Mouse (Mus musculus): Measurements from ENCODE around the gene Ahcyl2. TPM values are rescaled to one million over a fixed set of nuclear protein-coding genes. Genes with fewer than 3 reads are reported as not detected.

Gene Ahcyl2
- 19.4 and 20.8 TPM in 2 replicates for polyA plus RNA-seq (2015; fragmentation: Nextera tagmentation; extraction: Ambion mirVana)

DNA sequence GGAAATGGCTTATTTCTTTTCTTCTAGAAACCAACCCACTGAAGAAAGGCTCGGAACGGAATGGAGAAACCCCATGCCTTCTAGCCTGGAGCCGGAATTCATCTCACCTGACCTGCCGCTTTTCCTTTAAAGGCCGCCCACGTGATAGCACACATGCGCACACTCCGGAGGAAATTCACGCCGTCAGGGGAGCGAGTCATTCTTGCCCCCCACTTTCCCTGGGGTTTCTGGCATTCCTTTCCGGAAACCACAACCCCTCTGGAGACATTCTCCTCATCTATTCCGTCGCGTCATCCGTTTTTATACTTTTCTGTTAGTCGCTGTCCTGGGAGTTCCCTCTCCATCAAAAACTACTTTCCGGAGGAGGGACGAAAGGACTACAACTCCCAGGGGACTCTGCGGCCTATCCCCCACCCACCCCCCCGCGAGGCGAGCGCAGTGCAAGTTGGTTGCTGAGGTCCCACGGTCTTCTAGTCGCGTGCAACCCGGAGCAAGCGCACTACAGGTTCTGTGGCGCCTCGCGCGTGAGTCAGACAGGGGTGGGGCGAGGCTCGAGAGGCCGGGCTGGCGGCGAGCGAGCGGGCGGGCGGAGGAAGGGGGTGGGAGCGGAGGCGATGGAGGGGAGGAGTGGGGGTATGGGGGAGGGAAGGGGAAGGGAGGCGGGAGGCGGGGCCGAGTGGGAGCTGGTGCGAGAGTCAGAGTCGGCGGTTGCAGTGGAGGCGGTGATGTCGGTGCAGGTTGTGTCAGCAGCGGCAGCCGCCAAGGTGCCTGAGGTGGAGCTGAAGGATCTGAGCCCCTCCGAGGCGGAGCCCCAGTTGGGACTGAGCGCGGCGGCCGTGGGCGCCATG lies at the start of gene Ahcyl2:
TSS of gene Ahcyl2 (plus strand) at position 199 of the 848 bp plus-strand sequence.
- no peaks in the 10 kb centered on the region for H3K9me3 ChIP-seq (replicated peaks)
- peak; percentile 99 for ATAC-seq (ENCODE audit: low FRiP score)
- peak within 1 kb of the TSS; percentile 83 for H3K9ac ChIP-seq (replicated peaks)
- H3K27me3 ChIP-seq (replicated peaks): no peaks in the 10 kb centered on the region
- H3K27ac ChIP-seq (replicated peaks): peak within 1 kb of the TSS; percentile 95
- H3K4me2 ChIP-seq: peak within 1 kb of the TSS; percentile 58
- H3K4me1 ChIP-seq: peaks cover 18% of the 10 kb centered on the region
- WGBS: under 1% methylated on average over 57 of the region's 61 CpGs
- no peaks in the 10 kb centered on the region for H3K36me3 ChIP-seq
- peak within 1 kb of the TSS; percentile 88 for H3K4me3 ChIP-seq (replicated peaks)

DNA sequence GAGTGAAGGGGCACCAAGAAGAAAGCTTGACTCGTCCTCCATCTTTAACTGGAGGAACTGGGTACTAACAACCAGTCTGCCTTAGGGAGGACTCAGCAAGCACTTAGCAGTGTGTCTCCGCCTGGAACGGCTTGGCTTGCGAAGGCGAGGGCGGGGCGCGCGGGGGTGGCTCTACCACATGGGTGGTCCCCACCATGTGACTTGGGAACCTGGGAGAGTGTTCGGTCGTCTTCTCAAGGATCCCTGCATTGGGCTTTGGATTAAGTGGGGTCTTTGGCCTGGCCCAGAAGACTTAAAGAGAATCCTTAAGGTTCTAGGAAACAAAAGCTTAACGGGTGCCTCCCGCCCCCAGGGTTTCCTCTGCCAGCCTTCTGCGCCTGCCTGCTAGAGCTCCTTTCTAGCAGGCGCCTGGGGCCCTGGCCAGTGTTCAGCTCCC lies 48.9 kb upstream of the Ahcyl2 start:
- H3K27me3 ChIP-seq (replicated peaks): peaks cover 3% of the 10 kb centered on the region; the same call in 1 of the 2 replicates
- H3K4me3 ChIP-seq (replicated peaks): peak overlapping the region; percentile 29
- peak; percentile 53; the same call in 1 of the 2 replicates for ATAC-seq (ENCODE audit: low FRiP score)
- H3K27ac ChIP-seq (replicated peaks): peak overlapping the region; percentile 69
- H3K9me3 ChIP-seq (replicated peaks): no peaks in the 10 kb centered on the region
- WGBS: 1% methylated on average over 15 of the region's 15 CpGs
- H3K4me2 ChIP-seq: peak overlapping the region; percentile 58
- peaks cover 29% of the 10 kb centered on the region for H3K4me1 ChIP-seq
- H3K9ac ChIP-seq (replicated peaks): no peak overlapping the region
- no peaks in the 10 kb centered on the region for H3K36me3 ChIP-seq

DNA sequence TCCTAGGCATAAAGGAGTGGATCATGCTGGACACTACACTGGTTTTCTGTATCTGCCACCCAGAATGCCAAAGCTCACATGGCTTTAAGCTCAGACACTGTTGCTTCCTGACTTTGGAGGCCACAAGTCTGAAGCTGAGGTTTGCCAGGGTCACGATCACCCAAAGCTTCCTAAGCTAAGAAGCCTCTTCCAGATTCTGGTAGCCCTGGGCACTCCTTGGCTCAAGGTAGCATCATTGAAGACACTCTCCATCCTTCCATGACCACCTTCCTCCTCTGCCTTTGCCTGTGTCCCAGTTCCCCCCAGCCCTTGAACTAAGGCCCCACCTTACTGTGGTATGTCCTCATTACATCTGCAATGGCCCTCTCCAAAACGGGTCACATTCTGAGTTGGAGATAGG lies 45.9 kb upstream of the Ahcyl2 start:
- no peak for ATAC-seq (ENCODE audit: low FRiP score)
- 80% methylated on average over 2 of the region's 2 CpGs for WGBS
- no peak overlapping the region for H3K4me2 ChIP-seq
- no peak overlapping the region for H3K4me3 ChIP-seq (replicated peaks)
- H3K4me1 ChIP-seq: peaks cover 27% of the 10 kb centered on the region
- no peaks in the 10 kb centered on the region for H3K9me3 ChIP-seq (replicated peaks)
- peaks cover 3% of the 10 kb centered on the region; the same call in 1 of the 2 replicates for H3K27me3 ChIP-seq (replicated peaks)
- no peak overlapping the region for H3K27ac ChIP-seq (replicated peaks)
- no peak overlapping the region for H3K9ac ChIP-seq (replicated peaks)
- H3K36me3 ChIP-seq: no peaks in the 10 kb centered on the region

DNA sequence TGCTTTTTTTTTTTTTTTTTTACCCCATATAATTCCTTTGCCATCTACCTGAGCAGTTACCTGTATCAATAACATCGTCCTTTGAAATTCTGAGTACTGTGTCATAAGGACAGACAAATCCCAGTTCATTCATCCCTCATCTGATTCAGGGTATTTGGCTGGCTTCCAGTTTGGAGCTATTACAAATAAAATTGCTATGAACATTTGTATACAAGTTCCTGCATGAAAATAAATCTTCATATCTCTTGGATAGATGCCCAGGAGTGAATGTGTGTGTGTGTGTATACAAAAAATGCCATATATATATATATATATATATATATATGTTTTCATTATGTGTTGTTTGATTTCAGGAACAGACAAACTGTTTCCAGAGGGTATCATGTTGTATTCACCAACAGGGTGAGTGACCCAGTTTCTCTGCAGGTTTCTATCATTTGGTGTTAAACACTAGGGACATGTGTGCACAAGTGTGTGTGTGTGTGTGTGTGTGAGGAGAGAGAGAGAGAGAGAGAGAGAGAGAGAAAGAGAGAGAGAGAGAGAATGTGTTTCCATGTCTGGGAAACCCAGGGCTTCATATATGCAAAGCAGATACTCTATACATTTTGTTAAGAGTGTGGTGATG lies 41.1 kb upstream of the Ahcyl2 start:
- H3K36me3 ChIP-seq: no peaks in the 10 kb centered on the region
- no peak overlapping the region for H3K9ac ChIP-seq (replicated peaks)
- H3K9me3 ChIP-seq (replicated peaks): no peaks in the 10 kb centered on the region
- ATAC-seq (ENCODE audit: low FRiP score): no peak
- no peaks in the 10 kb centered on the region for H3K27me3 ChIP-seq (replicated peaks)
- H3K4me2 ChIP-seq: no peak overlapping the region
- no peak overlapping the region for H3K4me3 ChIP-seq (replicated peaks)
- no peak overlapping the region for H3K27ac ChIP-seq (replicated peaks)
- H3K4me1 ChIP-seq: no peaks in the 10 kb centered on the region
- WGBS: 51% methylated on average over 1 of the region's 1 CpGs

DNA sequence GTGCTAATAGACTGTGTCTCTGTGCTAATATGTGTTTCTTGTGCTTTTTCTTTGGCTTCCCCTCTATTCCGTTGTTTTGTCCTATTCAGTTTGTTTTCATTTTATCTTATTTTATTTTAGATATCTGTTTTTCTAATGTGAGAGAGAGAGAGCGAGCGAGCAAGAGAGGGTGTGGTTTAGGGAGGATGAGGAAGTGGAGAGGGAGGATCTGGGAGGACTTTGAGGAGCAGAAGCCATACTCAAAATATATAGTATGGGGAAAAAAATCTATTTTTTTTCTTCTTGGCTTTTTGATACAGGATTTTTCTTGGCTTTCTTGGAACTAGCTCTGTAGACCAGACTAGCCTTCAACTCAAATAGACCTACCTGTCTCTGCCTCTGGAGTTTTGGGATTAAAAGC lies 39.8 kb upstream of the Ahcyl2 start:
- 90% methylated on average over 3 of the region's 3 CpGs for WGBS
- ATAC-seq (ENCODE audit: low FRiP score): no peak

DNA sequence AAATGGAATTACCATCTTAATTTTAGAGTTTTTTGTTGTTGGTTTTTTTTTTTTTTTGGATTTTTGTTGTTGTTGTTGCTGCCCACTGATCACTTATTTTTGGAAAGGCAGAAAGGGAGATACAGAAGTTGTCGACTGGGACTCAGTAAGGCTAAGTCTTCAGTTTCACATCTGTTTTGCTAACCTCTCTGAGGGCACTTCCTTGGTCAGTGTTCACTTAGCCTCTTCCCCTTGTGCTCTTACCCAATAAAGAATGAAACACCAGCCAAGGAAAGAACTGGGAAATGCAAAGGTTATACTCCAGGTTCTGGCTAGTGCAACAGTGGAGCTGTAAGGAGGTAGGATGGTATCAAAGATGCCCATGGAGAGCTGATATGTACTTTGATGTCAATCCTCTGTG lies 38.3 kb upstream of the Ahcyl2 start:
- Histone ChIP-seq H3K4me2 (no peak overlapping the region), H3K27ac (replicated peaks) (no peak overlapping the region), H3K27me3 (replicated peaks) (no peaks in the 10 kb centered on the region), H3K4me1 (no peaks in the 10 kb centered on the region), H3K9me3 (replicated peaks) (no peaks in the 10 kb centered on the region), H3K9ac (replicated peaks) (no peak overlapping the region), H3K4me3 (replicated peaks) (no peak overlapping the region), H3K36me3 (no peaks in the 10 kb centered on the region)
- no peak for ATAC-seq (ENCODE audit: low FRiP score)
- 78% methylated on average over 1 of the region's 1 CpGs for WGBS

More for the DNA sequence above, 39.8 kb upstream of the Ahcyl2 start:
- H3K9me3 ChIP-seq (replicated peaks): no peaks in the 10 kb centered on the region
- no peak overlapping the region for H3K9ac ChIP-seq (replicated peaks)
- H3K4me1 ChIP-seq: no peaks in the 10 kb centered on the region
- H3K4me3 ChIP-seq (replicated peaks): no peak overlapping the region
- H3K4me2 ChIP-seq: no peak overlapping the region
- H3K27me3 ChIP-seq (replicated peaks): no peaks in the 10 kb centered on the region
- no peak overlapping the region for H3K27ac ChIP-seq (replicated peaks)
- no peaks in the 10 kb centered on the region for H3K36me3 ChIP-seq

DNA sequence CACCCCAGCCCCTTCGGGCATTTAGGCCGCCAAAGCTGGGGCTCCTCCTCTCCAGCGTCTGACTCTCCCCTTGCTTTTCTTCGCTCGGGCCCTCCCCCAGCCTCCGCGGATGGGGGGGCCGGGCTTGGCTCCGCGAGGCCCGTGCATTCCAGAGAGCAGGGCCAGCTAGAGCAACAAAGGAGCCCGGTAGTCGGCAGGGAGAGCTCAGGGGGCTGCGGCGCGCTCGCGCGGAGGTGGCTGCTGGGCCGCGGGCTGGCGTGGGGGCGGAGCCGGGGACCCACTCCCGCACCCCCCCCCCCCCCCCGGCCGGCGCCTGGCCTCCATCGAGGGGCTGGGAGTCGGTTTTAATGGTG lies 32.5 kb upstream of the Ahcyl2 start, which contains the start of gene Smo:
TSS of gene Smo (plus strand) at position 168 of the 353 bp plus-strand sequence.
- Histone ChIP-seq H3K9me3 (replicated peaks) (no peaks in the 10 kb centered on the region), H3K4me2 (peak within 1 kb of the TSS; percentile 95), H3K9ac (replicated peaks) (peak within 1 kb of the TSS; percentile 74), H3K27me3 (replicated peaks) (no peaks in the 10 kb centered on the region), H3K36me3 (no peaks in the 10 kb centered on the region), H3K4me3 (replicated peaks) (peak within 1 kb of the TSS; percentile 71), H3K27ac (replicated peaks) (peak within 1 kb of the TSS; percentile 79), H3K4me1 (peaks cover 16% of the 10 kb centered on the region; the same call in 1 of the 2 replicates)
- ATAC-seq (ENCODE audit: low FRiP score): peak; percentile 95
- WGBS: under 1% methylated on average over 23 of the region's 30 CpGs

DNA sequence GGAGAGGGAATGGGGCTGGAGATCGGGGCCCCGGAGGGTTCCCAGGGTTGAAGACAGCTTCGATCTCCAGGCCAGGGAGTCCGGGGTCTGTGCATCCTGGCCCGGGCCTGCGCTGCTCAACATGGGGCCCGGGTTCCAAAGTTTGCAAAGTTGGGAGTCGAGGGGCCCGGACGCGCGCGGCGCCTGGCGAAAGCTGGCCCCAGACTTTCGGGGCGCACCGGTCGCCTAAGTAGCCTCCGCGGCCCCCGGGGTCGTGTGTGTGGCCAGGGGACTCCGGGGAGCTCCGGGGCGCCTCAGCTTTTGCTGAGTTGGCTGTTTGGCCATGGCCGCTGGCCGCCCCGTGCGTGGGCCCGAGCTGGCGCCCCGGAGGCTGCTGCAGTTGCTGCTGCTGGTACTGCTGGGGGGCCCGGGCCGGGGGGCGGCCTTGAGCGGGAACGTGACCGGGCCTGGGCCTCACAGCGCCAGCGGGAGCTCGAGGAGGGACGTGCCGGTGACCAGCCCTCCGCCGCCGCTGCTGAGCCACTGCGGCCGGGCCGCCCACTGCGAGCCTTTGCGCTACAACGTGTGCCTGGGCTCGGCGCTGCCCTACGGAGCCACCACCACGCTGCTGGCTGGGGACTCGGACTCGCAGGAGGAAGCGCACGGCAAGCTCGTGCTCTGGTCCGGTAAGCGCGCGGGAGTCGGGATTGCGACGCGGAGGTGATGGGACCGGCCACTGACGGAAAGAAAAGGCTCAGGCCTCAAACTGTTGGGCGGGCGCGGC lies 31.9 kb upstream of the Ahcyl2 start:
- H3K36me3 ChIP-seq: no peaks in the 10 kb centered on the region
- peak overlapping the region; percentile 79 for H3K27ac ChIP-seq (replicated peaks)
- H3K4me1 ChIP-seq: peaks cover 16% of the 10 kb centered on the region; the same call in 1 of the 2 replicates
- H3K9me3 ChIP-seq (replicated peaks): no peaks in the 10 kb centered on the region
- H3K27me3 ChIP-seq (replicated peaks): no peaks in the 10 kb centered on the region
- peak overlapping the region; percentile 95 for H3K4me2 ChIP-seq
- ATAC-seq (ENCODE audit: low FRiP score): peak; percentile 78
- peak overlapping the region; percentile 74 for H3K9ac ChIP-seq (replicated peaks)
- peak overlapping the region; percentile 71 for H3K4me3 ChIP-seq (replicated peaks)
- under 1% methylated on average over 64 of the region's 75 CpGs for WGBS

DNA sequence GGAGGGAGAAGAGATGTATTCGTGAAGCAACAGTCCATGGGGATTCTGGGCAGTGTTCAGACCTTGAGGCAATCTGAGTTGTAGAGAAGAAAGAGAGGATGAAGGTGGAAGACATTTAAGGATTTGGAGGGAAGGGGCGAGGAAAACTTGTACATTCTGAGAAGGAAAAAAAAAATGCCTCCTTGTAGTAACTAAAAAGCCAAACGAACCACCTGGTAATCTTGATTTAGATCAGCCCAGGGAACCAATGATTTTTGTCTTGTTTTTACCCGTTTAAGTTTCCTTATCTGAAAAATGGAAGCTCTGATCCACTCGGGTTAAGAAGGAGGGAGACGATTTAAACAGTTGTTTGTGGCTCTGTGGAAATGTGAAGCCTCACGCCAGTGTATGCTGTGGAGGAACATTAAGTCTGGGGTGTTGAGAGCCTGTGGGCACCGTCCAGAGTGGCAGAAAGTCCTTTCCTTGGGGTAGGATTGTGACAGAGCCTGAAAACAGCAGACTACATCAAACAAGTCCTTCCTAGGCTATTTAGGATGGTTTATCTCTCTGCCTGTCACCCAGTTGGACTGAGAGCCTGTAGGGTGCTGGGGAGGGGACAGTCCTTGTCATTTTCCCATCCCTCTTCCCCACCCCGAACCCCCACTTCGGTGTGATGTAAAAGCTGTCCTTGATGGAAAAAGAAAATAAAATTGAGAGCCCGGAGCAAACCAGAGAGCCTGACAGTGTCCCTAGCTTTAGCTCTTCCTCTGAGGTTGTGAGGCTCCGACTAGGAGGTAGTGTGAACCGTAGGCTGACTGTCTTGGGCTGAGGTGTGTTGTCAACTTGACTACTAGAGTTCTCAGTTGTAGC lies 31.0 kb upstream of the Ahcyl2 start:
- 22% methylated on average over 13 of the region's 13 CpGs for WGBS
- Histone ChIP-seq H3K4me2 (peak overlapping the region; percentile 95), H3K27me3 (replicated peaks) (no peaks in the 10 kb centered on the region), H3K27ac (replicated peaks) (peak overlapping the region; percentile 79), H3K9ac (replicated peaks) (peak overlapping the region; percentile 74), H3K36me3 (no peaks in the 10 kb centered on the region), H3K4me3 (replicated peaks) (peak overlapping the region; percentile 71), H3K9me3 (replicated peaks) (no peaks in the 10 kb centered on the region), H3K4me1 (peaks cover 16% of the 10 kb centered on the region; the same call in 1 of the 2 replicates)
- ATAC-seq (ENCODE audit: low FRiP score): no peak

DNA sequence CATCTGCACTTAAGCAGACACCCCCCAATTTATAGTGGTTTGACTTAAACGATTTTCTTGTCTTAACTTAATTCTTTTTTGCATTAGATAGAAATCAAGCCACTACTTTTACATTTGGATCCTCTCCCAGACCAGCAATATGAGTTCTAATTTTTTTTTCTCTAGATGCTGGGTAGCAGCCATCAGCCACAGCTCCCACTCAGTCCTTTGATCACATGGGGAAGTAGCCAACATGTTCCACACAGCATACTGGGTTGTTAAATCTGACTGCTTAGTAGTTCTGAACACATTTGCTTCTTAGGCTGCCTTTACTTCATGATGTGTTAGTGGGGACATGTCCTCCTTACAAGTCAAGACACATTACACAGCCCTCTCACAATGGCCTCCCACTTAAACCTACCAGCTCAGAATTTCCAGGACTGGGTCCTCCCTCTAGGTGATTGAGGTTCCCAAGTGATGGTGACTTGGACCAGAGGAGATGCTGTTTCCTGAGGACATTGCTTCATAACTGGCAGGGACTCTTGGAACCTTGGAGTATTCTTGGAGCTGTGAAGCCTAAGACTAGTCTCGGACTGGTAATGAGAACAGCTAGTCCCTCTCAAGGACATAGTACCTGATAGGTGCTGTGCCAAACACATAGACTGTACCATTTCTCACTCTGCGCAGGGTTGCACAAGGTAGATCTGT lies 16.2 kb upstream of the Ahcyl2 start:
- no peak overlapping the region for H3K9ac ChIP-seq (replicated peaks)
- WGBS: 91% methylated on average over 3 of the region's 3 CpGs
- no peak overlapping the region for H3K4me2 ChIP-seq
- 0 out of 2 replicates have a peak, but pooled peaks cover 4% of the 10 kb centered on the region for H3K9me3 ChIP-seq (replicated peaks)
- no peaks in the 10 kb centered on the region for H3K27me3 ChIP-seq (replicated peaks)
- H3K4me1 ChIP-seq: 0 out of 2 replicates have a peak, but pooled peaks cover 3% of the 10 kb centered on the region
- no peaks in the 10 kb centered on the region for H3K36me3 ChIP-seq
- no peak overlapping the region for H3K4me3 ChIP-seq (replicated peaks)
- no peak overlapping the region for H3K27ac ChIP-seq (replicated peaks)
- no peak for ATAC-seq (ENCODE audit: low FRiP score)

All from neural tube, embryonic 15.5 days (tissue).